Mouse (Mus musculus) regulatory T cell (primary cell): ENCODE data around the gene Gm266.

Experiments
- in situ Hi-C: fragments of 300-600 bp; cut with MboI, MseI; formaldehyde crosslinking; loops from one replicate; pipeline ENCODE4 v1.15.1; 2025; ENCODE audit warnings: high pct_unique_total_duplicates

The Gm266 gene

GRCm38 (mm10) chr12:111436640-111437039 is 49.0 kb downstream of the Gm266 start:
- in situ Hi-C loops, result no loop called here

- in situ Hi-C loops, result no loop called here
These were observed 49.5 kb downstream of the Gm266 start for GRCm38 (mm10) chr12:111436170-111436569.

- in situ Hi-C loops, result no loop called here
These were observed 50.8 kb downstream of the Gm266 start for GRCm38 (mm10) chr12:111434745-111435327.
